Mouse (Mus musculus) frontal cortex, adult (tissue): ENCODE data around the gene S1pr2.
A peak's percentile ranks its signal among the peaks of the same experiment; 100 is the strongest.

Experiments
- ATAC-seq: cut with Nextera tagmentation; 2 replicates; pipeline ENCODE4 v1.9.2; 2017; ENCODE audit warnings: mild to moderate bottlenecking, moderate library complexity, mixed read lengths; ENCODE audit not compliant: low TSS enrichment

The S1pr2 gene

GRCm38 (mm10) chr9:20966747-20967146 lies 9.8 kb downstream of the S1pr2 start:
- ATAC-seq, result no peak

GRCm38 (mm10) chr9:20966008-20966407 lies 10.6 kb downstream of the S1pr2 start:
- no peak for ATAC-seq

- no peak for ATAC-seq
These were observed 11.0 kb downstream of the S1pr2 start for GRCm38 (mm10) chr9:20965606-20966005.

- no peak for ATAC-seq
These were observed 15.0 kb downstream of the S1pr2 start for GRCm38 (mm10) chr9:20961557-20961956.

- ATAC-seq, result no peak
These were observed 17.1 kb downstream of the S1pr2 start, which contains the start of gene Dnmt1 for GRCm38 (mm10) chr9:20959430-20959938. Gene Dnmt1 (minus strand): TSS chr9:20959888.

GRCm38 (mm10) chr9:20956989-20957388 lies 19.6 kb downstream of the S1pr2 start:
- ATAC-seq, result no peak

GRCm38 (mm10) chr9:20952520-20953227 lies 23.9 kb downstream of the S1pr2 start:
- peak; percentile 96 for ATAC-seq

- ATAC-seq, result no peak; the same call in 1 of the 2 replicates
These were observed 24.5 kb downstream of the S1pr2 start for GRCm38 (mm10) chr9:20951966-20952519.

- no peak for ATAC-seq
These were observed 25.1 kb downstream of the S1pr2 start for GRCm38 (mm10) chr9:20951441-20951840.

GRCm38 (mm10) chr9:20950419-20950818 lies 26.2 kb downstream of the S1pr2 start:
- no peak for ATAC-seq

- ATAC-seq, result no peak
These were observed 30.3 kb downstream of the S1pr2 start for GRCm38 (mm10) chr9:20946066-20946880.

GRCm38 (mm10) chr9:20944697-20945370 lies 31.7 kb downstream of the S1pr2 start:
- no peak for ATAC-seq

GRCm38 (mm10) chr9:20943911-20944310 lies 32.7 kb downstream of the S1pr2 start:
- no peak for ATAC-seq

GRCm38 (mm10) chr9:20943396-20943795 lies 33.2 kb downstream of the S1pr2 start:
- no peak for ATAC-seq

- ATAC-seq, result no peak
These were observed 53.3 kb downstream of the S1pr2 start for GRCm38 (mm10) chr9:20923258-20923657.

- ATAC-seq, result no peak; the same call in 1 of the 2 replicates
These were observed 60.4 kb downstream of the S1pr2 start for GRCm38 (mm10) chr9:20916160-20916559.
